Mouse (Mus musculus): ENCODE data around the gene Bco1.

Bco1 gene

DNA sequence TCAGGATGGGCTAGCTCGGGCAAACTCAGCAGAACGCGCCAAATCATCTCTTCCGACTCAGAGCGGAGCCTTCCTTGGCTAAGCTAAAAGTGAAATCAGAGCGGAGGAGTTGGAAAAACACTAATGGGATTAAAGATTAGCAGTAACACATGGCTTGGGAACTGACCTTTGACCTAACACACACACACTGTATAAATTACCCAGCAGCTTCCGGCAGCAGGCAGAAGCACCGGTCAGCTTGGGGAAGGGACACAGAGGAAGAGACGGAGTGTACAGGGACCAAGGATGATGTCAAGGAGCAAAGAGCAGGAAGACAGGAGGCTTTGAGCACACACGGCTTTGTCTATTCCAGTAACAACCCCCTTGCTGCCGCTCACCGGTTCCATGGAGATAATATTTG lies at the start of gene Bco1:
Bco1 (plus strand) TSS at position 208 of the 400 bp plus-strand sequence.
- no peak for DNase-seq (ENCODE audit: low spot score in 2 of 2)

DNA sequence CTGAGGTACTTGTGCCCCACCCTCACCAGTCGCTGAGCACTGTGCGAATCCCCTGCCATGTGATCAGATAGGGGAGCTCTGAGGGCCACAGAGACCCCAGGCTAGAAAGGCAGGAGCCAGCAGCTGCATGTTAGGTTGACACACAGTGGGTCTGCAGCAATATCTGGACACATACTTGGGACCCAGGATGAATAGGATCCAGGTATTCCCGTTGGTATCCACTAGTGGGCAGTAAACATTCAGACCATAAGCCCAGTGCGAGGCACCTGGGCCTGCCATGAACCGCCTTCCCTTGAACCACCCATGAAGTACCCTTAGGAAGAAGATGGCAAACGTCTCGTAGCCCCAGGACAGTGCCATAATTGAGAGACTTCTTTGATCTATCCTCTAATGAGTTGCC lies 46.2 kb upstream of the Bco1 start:
- no peak for DNase-seq (ENCODE audit: low spot score in 2 of 2)

DNA sequence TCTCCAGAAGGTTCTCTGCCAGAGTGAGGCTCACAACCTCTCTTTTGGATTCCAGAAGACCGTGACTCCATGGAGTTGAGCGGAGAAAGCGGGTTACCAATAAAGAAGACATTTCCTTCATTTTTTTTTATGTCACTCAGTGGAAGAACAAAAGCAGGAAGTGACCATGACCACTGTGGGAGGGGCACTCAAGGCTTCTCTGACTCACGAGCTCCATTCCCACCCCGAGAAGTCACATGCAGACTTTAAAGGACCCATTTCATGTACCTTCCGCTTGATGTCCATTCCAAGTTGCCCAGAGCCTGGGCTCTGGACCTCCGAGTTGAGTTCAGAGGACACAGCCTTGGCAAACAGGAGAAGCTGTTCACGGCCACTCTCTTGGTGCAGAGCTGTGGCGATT lies 44.9 kb upstream of the Bco1 start:
- no peak for DNase-seq (ENCODE audit: low spot score in 2 of 2)

DNA sequence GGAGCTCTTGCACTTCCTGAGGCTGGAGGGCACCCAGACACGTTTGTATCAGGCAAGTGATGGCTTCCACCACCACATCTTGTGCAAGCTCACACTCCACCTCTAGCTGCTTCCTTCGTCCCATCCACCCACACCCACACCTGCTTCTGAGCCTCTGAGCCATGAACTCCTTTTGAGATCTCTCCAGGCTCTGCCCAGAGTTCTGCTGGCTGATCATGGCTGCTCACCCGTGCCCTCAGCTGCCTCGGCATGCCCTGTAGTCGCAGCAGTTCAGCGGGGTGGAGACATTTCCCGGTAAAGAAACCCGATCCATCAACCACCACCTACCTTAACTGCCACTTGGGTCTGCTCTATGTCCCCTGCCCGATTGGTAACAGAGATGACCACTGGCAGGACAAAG lies 44.3 kb upstream of the Bco1 start:
- no peak for DNase-seq (ENCODE audit: low spot score in 2 of 2)

DNA sequence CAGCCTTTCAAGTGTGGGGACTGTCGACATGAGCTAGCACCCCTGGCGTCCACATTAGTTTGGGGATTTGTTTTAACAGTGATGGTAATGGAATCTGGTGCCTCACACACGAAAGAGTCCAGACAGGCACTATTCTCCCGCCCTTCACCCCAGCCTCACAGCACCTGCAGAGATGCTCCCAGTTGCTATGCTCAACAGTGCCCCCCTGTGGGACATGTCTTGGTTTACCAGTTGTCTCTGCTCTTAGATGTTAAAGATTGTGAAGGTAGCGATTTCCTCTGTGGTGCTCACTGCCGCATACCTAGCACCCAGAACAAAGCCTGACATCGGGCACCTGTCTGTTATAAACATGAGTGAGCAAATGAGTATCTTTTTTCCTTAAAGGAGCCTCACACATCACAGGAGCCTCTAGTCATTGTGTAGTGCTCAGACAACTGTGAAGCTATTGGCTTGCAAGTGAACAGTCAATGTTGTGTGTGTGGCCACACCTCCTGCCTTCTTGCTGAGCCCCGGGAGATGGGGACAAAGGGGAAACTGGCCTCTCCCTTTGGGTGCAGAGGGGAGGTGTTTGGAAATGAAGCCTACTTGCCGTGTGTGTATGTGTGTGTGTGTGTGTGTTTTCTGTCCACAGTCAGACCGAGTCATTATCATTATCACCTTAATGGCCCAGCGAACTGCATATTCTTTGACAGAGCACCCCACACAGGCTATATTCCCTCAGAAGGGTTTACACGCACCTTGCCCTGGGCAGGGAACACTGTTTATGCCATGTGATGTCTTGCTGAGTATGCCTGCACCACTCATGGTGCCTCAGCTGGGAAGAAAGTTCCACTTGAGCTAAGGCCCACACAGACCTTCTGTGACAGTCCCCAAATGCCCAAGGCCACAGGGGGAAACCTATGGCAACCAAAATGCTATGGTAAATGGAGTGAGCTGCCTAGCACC lies 42.2 kb upstream of the Bco1 start:
- DNase-seq (ENCODE audit: low spot score in 2 of 2), result peak; percentile 58 to 85

DNA sequence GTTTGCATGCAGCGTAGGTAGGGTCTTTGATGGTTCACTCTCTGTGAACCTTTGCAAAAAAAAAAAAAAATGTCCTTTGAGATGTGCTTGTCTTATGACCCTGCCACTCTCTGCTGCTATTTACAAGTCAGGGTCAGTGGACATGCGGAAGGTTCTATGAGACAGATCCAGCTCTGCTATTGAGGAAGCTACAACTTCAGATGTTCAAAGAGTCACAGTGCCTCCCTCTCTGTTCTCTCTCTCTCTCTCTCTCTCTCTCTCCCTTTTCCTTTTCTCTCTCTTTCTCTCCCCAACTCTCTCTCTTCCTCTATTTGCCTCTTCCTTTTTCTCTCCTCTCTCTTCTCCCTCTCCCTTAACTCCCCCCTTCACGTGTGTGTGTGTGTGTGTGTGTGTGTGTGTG lies 41.5 kb upstream of the Bco1 start:
- no peak for DNase-seq (ENCODE audit: low spot score in 2 of 2)

DNA sequence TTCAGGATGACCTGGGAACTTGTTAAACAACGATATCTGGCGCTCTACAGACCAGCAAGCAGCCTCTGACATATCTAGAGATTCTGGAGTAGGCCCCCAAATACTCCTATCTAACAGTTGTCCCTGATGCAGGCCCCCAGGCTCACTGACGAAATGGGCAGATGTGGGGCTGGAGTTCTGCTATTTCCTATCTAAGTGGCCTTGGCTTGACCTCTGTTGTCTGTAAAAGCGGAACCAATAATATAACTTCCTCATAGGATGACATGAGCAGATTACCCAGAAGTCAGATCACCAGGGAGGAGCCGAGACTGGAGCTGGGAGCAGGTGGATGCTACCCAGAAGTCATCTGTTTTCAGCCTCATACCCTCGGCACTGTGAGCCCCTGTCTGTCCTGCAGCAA lies 40.6 kb upstream of the Bco1 start:
- peak in 1 of 2 experiments; percentile 20 for DNase-seq (ENCODE audit: low spot score in 2 of 2)

DNA sequence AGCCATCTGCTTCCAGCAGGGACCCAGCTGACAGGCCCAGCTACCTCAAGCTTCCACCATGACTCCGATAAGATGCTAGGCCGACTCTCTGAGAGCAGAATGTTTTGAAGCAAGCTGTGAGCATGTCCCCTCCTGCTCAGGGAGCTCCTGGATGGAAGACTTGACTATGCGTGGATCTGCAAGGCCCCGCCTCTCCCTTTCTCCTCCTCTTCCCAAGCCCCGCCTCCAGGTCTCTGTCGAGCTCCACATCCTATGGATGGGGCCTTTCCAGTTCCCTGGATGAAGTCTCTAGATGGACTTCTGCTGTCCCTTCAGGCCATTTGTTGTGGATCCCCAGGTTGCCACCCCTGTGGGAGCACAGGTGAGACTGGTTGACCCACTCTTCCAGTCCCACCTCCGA lies 36.6 kb upstream of the Bco1 start:
- no peak for DNase-seq (ENCODE audit: low spot score in 2 of 2)

DNA sequence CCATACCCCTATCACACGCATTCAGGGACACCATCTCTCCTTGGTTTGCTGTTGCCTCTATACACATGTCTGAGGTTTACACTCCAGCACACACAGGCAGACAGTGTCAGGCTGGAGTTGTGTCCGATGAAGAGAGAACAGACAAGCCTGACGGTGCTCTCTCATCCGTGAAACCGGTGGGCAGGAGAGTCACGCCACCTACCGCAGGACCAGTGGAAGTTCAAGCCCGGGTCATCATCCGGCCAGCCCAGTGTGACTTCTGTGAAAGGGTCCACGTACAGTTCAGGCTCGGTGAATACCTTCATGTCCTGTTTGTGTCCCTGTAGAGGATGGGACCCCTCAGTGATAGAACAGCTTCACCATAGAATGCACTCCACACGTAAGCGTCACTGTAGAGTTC lies 35.3 kb upstream of the Bco1 start:
- no peak for DNase-seq (ENCODE audit: low spot score in 2 of 2)

DNA sequence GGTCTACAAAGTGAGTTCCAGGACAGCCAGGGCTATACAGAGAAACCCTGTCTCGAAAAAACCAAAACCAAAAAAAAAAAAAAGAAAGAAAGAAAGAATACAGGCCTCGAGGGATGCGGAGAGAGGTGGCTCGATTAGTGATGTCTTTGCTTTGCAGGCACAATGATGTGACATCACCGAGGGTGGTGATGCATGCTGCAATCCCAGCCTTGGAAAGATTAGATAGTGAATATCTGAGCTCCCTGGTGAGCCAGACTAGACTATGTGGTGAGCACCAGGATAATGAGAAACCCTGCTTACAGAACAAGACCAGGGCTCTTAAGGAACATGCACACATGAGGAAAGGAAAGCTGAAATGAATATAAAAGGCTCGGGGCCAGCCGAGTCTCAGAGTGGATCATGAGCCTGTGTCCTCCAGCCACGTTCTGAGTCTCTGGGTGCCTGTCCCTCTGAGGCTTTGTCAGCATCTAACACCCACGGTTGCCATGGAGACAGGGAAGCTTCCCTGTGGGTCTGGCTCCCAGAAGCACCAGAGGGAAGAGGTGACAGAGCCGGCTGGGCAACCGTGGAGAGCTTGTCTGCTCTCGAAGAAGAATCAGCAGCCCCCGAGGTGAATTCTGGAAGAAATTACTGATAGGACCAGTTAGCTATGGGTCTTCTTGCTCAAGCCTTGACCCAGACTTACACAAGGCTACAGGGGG lies 34.3 kb upstream of the Bco1 start:
- DNase-seq (ENCODE audit: low spot score in 2 of 2), result no peak

DNA sequence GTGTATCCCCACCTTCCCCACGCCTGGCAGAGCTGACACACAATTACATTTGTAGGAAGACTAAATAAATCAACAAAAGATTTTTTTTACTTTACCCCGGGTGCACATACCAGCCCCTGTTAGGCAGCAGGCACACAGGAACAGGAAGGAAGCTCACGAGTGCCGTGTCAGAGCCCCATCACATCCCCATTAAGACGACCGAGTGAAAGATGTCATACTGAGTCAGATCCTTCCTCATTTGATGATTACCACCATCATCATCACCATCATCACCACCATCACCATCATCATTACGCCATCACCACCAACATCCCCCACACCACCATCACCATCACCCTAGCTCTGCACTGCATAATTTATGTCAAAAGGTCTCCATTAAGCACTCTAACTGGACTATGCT lies 28.7 kb upstream of the Bco1 start:
- DNase-seq (ENCODE audit: low spot score in 2 of 2), result no peak

DNA sequence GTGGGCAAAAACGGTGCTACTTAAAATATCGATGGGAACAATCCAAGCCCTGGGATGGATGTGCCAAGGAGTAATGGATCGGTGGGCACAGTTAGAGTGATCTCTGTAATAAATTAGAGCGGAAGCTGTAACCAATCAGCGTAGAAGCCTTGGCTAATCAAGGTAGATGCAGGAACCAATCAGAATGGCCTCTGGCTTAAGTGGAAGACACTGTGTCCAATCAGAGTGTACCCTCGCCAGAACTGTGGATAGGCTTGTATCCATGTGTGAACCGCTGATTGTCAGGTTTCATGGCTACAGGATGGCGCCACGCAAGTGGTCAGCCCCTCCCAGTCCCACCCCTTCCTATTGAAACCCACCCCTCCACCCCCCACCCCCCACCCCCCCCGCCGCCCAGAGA lies 28.3 kb upstream of the Bco1 start:
- DNase-seq (ENCODE audit: low spot score in 2 of 2), result no peak

DNA sequence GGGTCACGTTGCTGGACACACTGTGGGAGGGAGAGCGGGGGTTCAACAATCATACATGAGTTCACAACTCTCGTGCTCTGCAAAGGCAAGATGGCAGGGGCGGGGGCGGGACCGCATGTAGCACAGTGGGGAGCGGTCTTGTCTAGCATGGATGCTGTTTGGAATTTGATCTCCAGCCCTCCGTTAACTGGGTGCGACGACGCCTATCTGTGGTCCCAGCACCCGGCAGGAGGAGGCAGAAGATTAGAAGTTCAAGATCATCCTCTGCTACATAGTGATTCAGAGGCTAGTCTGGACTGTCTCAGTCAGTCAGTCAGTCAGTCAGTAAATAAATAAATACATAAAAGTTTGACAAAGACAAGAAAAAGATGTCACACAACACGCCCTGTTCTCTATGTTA lies 27.4 kb upstream of the Bco1 start:
- DNase-seq (ENCODE audit: low spot score in 2 of 2), result no peak

DNA sequence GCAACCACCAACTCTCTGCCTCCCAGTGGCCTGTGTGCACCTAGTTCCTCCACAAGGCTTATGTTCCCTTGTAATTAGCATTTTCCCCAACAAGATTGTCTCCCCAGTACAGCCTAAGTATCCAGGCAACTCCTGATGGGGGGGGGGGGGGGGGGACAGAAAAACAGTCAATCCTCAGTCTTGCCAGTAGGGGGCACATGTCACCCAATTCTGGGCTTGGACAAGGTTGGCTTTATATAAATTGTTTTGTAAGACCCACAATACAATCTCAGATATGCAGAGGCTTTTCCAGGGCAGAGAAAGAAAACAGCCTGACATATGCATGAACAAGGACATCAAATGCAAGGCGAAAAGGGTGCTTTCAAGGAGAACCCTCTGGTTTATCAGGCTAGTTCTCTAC lies 25.9 kb upstream of the Bco1 start:
- DNase-seq (ENCODE audit: low spot score in 2 of 2), result no peak

DNA sequence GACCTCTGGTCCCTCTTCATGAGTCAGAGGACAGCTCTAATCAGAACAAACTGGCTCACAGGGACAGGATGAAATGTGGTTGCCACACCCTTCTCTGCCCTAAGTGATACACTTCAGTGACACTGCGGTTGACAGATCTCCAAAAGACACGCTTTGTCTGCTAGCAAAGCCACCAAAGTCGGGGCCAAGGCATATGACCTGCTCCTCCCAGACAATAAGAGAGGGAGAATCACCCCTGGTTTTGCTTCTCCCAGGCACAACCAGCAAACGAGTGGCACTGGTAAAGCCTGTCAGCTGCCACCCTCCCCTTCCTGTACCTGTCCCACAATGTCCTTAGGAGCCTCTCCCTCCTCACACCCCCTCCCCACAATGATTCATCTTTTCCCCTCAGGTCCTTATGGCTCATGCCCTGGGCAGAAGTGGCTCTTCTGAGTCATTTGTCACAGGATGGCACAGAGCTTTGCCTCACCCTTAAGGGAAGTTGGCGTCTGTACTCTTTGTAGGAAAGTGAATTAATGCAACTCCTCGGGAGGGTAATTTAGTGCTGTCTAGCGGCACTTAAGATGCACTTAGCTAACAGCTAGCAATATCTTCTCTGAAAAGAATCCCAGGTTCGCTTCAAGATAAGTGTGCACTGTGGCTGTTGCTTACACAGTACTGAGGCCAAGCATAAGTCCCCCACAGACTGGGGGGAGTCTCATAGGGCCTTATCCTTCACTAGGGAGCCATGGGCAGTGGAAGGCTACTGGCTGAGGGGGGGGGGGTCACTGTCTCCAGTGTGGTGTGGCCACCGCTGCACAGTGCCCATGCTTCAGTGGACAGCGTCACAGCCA lies 21.1 kb upstream of the Bco1 start:
- DNase-seq (ENCODE audit: low spot score in 2 of 2), result peak in 1 of 2 experiments; percentile 48

DNA sequence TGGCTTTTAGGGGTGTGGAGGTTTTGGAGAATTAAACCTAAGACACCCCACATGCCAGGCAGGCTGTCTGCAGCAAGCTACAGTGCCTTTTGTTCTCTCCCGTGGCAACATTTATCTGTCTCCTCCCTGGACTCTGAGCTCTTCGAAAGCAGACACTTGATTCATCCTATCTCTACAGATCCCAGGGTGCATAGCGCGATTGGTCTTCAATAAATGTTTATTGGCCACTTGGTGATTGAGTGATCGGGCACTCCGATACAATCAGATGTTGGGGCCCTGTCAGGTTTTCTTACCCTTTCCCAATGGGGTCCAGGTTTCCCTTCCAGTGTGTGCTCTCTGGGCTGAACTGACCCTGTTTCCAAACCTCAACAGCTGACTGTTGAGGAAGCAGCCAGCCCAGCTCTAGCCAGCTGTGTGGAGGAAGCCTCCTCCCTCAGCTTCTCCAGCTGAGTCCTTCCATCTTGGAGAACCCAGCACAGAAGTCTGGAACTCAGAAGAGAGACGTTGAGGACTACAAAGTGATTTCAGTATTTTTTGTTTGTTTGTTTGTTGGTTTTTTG lies 17.2 kb upstream of the Bco1 start:
- no peak for DNase-seq (ENCODE audit: low spot score in 2 of 2)

DNA sequence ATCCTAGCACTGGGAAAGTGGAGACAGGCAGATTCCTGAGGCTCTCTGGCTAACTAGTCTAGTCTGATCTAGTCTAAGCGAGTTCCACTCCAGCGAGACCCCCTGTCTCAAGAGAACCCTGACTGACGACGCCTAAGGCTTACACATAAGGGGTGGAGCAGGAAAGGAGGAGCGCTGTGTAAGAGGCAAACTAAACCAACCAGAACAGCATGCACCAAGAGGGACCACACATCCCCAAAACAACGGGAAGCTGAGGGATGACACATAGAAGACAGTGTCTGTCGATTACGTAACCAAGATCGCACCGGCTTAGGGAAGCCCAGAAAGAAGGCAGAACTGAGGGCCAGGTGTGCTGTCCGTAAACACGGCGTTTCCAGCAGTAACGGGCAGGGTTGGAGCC lies 16.0 kb upstream of the Bco1 start:
- DNase-seq (ENCODE audit: low spot score in 2 of 2), result no peak

DNA sequence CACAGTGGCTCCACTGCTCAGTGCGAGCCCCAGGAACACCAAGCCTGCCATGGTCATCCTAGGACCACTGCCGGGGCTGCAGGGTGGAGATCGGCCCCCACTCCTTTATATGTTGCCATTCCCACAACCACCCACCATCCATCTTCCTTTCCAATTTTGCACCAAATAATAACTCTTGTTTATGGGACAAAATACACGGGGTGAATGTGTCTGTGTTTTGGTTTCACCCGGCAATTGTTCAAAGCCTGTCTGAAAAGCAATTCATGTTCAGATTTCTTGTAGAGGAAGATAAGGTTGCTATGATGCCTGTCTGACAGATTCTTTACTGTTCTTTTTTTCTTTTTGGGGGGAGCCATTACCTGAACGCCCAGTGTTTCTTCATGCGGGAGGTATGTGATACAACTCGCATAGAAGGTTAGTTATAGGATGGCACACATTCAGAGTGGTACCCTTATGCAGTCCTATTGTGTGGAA lies 13.2 kb upstream of the Bco1 start, which contains the start of gene Pkd1l2:
Pkd1l2 (minus strand) TSS at position 51 of the 474 bp plus-strand sequence.
- no peak for DNase-seq (ENCODE audit: low spot score in 2 of 2)

DNA sequence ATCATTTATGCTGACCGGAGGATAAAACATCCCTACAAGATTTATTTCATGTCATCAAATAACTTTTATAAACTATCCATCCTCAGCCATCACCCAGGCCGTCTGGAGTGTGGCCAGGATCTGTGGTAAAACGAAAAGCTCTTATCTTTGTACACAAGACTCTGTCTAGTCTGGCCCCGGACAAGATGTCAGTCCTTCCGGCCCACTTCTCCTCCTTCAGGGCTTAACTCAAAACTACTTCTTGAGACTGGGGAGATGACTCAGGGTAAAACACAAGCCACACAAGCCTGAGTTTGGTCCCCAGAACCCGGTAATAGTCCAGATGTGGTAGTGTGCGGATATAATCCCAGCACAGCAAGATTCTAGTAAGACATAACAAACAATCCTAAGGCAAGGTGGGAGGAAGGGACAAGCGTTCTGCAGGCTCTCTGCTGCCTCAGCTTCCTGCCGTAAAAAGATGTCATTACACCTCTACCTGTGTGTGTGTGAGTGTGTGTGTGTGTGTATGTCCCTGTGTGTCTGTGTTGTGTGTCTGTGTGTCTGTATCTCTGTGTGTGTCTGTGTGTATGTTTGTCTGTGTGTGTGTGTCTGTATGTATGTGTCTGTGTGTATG lies 12.6 kb upstream of the Bco1 start:
- peak in 1 of 2 experiments; percentile 50 for DNase-seq (ENCODE audit: low spot score in 2 of 2)

DNA sequence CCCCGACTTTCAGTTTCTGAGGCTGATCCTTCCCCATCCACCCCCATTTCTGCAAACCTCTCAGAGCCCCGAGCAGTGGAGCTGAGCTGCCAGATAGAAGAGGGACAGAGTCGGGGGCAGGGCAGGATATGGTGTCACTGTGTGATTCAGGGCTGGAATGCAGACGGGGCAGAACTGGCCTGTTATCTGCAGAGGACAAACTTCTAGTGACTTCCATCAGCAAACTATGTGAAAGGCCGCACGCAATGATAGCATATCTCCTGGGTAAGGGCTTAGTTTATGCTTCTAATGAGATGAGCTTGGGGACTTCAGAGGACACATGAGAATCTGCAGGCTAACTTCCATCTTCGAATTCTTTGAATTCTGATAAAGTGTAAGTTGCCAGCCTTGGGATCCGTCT lies 10.1 kb upstream of the Bco1 start:
- DNase-seq (ENCODE audit: low spot score in 2 of 2), result peak in 1 of 2 experiments; percentile 62

DNA sequence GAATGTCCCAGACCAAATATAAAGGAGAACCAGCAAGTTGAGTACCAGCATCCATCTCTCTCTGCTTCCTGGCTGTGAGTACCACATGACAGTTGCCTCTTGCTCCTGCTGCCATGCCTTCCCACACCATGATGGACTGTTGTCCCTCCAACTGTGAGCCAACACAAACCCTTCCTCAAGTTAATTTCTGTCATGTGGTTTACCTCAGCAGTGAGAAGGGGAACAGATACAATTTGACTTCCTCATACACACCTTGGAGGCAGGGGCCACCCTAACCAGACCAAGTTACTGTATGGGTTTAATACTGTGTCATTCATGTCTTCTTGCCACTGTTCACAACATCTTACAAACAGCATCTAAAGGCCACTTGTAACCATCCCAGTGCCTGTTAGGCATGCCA lies 8.6 kb upstream of the Bco1 start:
- DNase-seq (ENCODE audit: low spot score in 2 of 2), result no peak
